Mouse (Mus musculus) heart, postnatal 10 days (tissue): ENCODE data around the gene Inpp5e. TPM values are rescaled to one million over a fixed set of nuclear protein-coding genes. Genes with fewer than 3 reads are reported as not detected.
A peak's percentile ranks its signal among the peaks of the same experiment; 100 is the strongest.

ENCODE experiments used
- DNase-seq, 2 experiments: peaks; one replicate each; pipeline ENCODE4 v3.0.0; 2021
- intact Hi-C: fragments of 180-260 bp; cut with DNase I; formaldehyde crosslinking; loops from one replicate; pipeline ENCODE4 v1.15.1; 2025
- total RNA-seq, 2 experiments: library from RNA; stranded (reverse); gene quantifications; 2 replicates each; pipeline ENCODE4 v1.2.3; 2021

The Inpp5e gene
- 10 to 100 TPM; 15.3 to 17.1 TPM for total RNA-seq

GRCm38 (mm10) chr2:26408515-26409356 lies at the start of gene Inpp5e:
TSS of gene Inpp5e (minus strand) at chr2:26409203.
- intact Hi-C loops: loop anchor here (2.0 to 5.0 kb wide), 2 partner anchors 56 to 81 kb away; partner anchors contain the start of gene Dnlz

GRCm38 (mm10) chr2:26458402-26459124 lies 49.6 kb upstream of the Inpp5e start:
- DNase-seq: peak; percentile 54 to 60
- intact Hi-C loops: no loop called here

More at GRCm38 (mm10) chr2:26408515-26409356, at the start of gene Inpp5e:
- DNase-seq: peak; percentile 99

- DNase-seq: peak; percentile 73 to 83
- intact Hi-C loops: loop anchor here (1.0 to 5.0 kb wide), 3 partner anchors 51 to 127 kb away; no protein-coding TSS in a partner anchor
These were observed 40.4 kb upstream of the Inpp5e start for GRCm38 (mm10) chr2:26449121-26450060.

GRCm38 (mm10) chr2:26447451-26447850 lies 38.4 kb upstream of the Inpp5e start:
- intact Hi-C loops: loop anchor here (5.0 kb wide), 1 partner anchor 125 kb away; no protein-coding TSS in a partner anchor
- no peak for DNase-seq

GRCm38 (mm10) chr2:26446671-26447070 lies 37.7 kb upstream of the Inpp5e start:
- DNase-seq: no peak
- intact Hi-C loops: loop anchor here (5.0 kb wide), 1 partner anchor 124 kb away; no protein-coding TSS in a partner anchor

GRCm38 (mm10) chr2:26445666-26446445 lies 36.9 kb upstream of the Inpp5e start:
- peak; percentile 96 for DNase-seq
- intact Hi-C loops: loop anchor here (5.0 kb wide), 1 partner anchor 124 kb away; no protein-coding TSS in a partner anchor

- peak; percentile 100 for DNase-seq
- intact Hi-C loops: loop anchor here (5.0 kb wide), 1 partner anchor 123 kb away; no protein-coding TSS in a partner anchor
These were observed 36.1 kb upstream of the Inpp5e start, which contains the start of gene Sec16a for GRCm38 (mm10) chr2:26444946-26445665. TSS of gene Sec16a (minus strand) at chr2:26445216.

GRCm38 (mm10) chr2:26444368-26444767 lies 35.4 kb upstream of the Inpp5e start:
- intact Hi-C loops: no loop called here
- peak in 1 of 2 experiments; percentile 31 for DNase-seq

- DNase-seq: no peak
- intact Hi-C loops: no loop called here
These were observed 34.9 kb upstream of the Inpp5e start for GRCm38 (mm10) chr2:26443876-26444275.

- no peak for DNase-seq
- intact Hi-C loops: no loop called here
These were observed 33.8 kb upstream of the Inpp5e start for GRCm38 (mm10) chr2:26442843-26443242.

- intact Hi-C loops: no loop called here
- DNase-seq: peak; percentile 38 to 57
These were observed 32.7 kb upstream of the Inpp5e start for GRCm38 (mm10) chr2:26441688-26442087.

- no peak for DNase-seq
- intact Hi-C loops: no loop called here
These were observed 32.3 kb upstream of the Inpp5e start for GRCm38 (mm10) chr2:26441261-26441660.

GRCm38 (mm10) chr2:26439671-26440070 lies 30.7 kb upstream of the Inpp5e start:
- intact Hi-C loops: no loop called here
- no peak for DNase-seq

- no peak for DNase-seq
- intact Hi-C loops: no loop called here
These were observed 29.4 kb upstream of the Inpp5e start for GRCm38 (mm10) chr2:26438373-26438772.

- intact Hi-C loops: no loop called here
- DNase-seq: no peak
These were observed 28.2 kb upstream of the Inpp5e start for GRCm38 (mm10) chr2:26437221-26437620.

- intact Hi-C loops: no loop called here
- no peak for DNase-seq
These were observed 26.0 kb upstream of the Inpp5e start for GRCm38 (mm10) chr2:26434791-26435572.

- intact Hi-C loops: no loop called here
- no peak for DNase-seq
These were observed 20.8 kb upstream of the Inpp5e start for GRCm38 (mm10) chr2:26429851-26430250.

GRCm38 (mm10) chr2:26424541-26424940 lies 15.5 kb upstream of the Inpp5e start:
- DNase-seq: no peak
- intact Hi-C loops: no loop called here
